Mouse (Mus musculus): Measurements from ENCODE around the gene Cpne6. TPM values are rescaled to one million over a fixed set of nuclear protein-coding genes. Genes with fewer than 3 reads are reported as not detected.

Cpne6 gene
- polyA plus RNA-seq, 1 experiment from 2014 or later: 10.3 TPM

- no peak overlapping the region for H3K9ac ChIP-seq (replicated peaks)
- ATAC-seq (replicated peaks): no peak
- H3K36me3 ChIP-seq: 0 out of 2 replicates have a peak, but pooled peaks cover 2% of the 10 kb centered on the region
- H3K9me3 ChIP-seq: no peaks in the 10 kb centered on the region
- no peak overlapping the region for H3K27ac ChIP-seq (replicated peaks)
- 83% methylated on average over 10 of the region's 10 CpGs for WGBS
- no peak overlapping the region for H3K4me3 ChIP-seq
- peaks cover 14% of the 10 kb centered on the region for H3K4me1 ChIP-seq
- no peak overlapping the region for H3K4me2 ChIP-seq (replicated peaks)
- H3K27me3 ChIP-seq: no peaks in the 10 kb centered on the region
These were observed 705 bp upstream of the Cpne6 start for GRCm38 (mm10) chr14:55509540-55509939.

DNA sequence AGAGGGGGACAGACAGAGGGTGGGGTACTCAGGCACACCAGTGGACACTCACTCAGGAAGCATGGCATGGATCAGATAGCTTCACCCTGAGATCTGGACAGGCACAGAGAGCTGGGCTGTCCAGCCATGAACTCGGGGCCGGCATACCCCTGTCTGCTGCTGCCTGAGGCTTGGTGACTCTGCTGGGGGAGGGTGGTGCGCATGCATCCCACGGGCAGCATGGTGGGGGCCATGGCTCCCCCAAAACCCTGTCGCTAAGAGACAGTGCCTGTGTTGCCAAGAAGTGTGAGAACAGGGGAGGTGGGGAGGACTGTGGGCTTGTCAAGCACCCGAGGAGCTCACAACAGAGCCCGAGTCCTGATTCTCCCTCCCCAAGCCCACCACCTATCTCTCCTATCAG is 792 bp downstream of the Cpne6 start:
- 47% methylated on average over 7 of the region's 7 CpGs for WGBS

GRCm38 (mm10) chr14:55513927-55514326 is 3.7 kb downstream of the Cpne6 start:
- no peak for ATAC-seq (replicated peaks)
- Histone ChIP-seq H3K4me2 (replicated peaks) (no peak overlapping the region), H3K9me3 (no peaks in the 10 kb centered on the region), H3K27ac (replicated peaks) (no peak overlapping the region), H3K27me3 (no peaks in the 10 kb centered on the region), H3K9ac (replicated peaks) (no peak overlapping the region), H3K4me3 (no peak overlapping the region), H3K4me1 (peaks cover 16% of the 10 kb centered on the region), H3K36me3 (no peaks in the 10 kb centered on the region)
- 74% methylated on average over 10 of the region's 10 CpGs for WGBS

More for the DNA sequence above, 792 bp downstream of the Cpne6 start:
- peaks cover 14% of the 10 kb centered on the region for H3K4me1 ChIP-seq
- H3K9me3 ChIP-seq: no peaks in the 10 kb centered on the region
- no peaks in the 10 kb centered on the region for H3K27me3 ChIP-seq
- peak; percentile 30 for ATAC-seq (replicated peaks)
- no peak overlapping the region for H3K27ac ChIP-seq (replicated peaks)
- no peak overlapping the region for H3K9ac ChIP-seq (replicated peaks)
- no peak overlapping the region for H3K4me3 ChIP-seq
- no peak overlapping the region for H3K4me2 ChIP-seq (replicated peaks)
- 0 out of 2 replicates have a peak, but pooled peaks cover 2% of the 10 kb centered on the region for H3K36me3 ChIP-seq

GRCm38 (mm10) chr14:55515846-55516245 is 5.6 kb downstream of the Cpne6 start:
- 88% methylated on average over 4 of the region's 4 CpGs for WGBS
- no peak overlapping the region for H3K27ac ChIP-seq (replicated peaks)

DNA sequence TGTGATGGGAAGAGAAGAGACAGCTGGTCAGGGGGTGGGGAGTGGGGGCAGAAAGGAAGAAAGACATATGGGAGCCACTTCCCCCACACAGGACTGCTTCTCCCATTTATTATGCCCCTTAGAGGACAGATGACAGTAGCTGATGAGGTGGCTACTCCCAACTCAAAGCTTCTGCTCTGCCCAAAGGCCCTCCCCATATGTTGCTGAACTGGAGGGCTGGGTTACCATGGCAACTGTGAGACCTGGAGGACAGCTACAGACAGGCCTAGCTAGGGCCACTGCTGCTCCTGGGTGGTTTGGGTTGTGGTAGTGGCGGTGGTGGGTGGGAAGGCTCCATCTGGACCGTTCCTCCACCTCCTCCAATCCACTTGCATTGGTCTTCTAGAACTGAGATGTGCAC is 8.7 kb downstream of the Cpne6 start:
- H3K36me3 ChIP-seq: no peaks in the 10 kb centered on the region

More at GRCm38 (mm10) chr14:55515846-55516245, 5.6 kb downstream of the Cpne6 start:
- Histone ChIP-seq H3K9me3 (no peaks in the 10 kb centered on the region), H3K36me3 (no peaks in the 10 kb centered on the region), H3K4me2 (replicated peaks) (no peak overlapping the region), H3K9ac (replicated peaks) (no peak overlapping the region), H3K4me1 (peaks cover 24% of the 10 kb centered on the region), H3K27me3 (no peaks in the 10 kb centered on the region), H3K4me3 (no peak overlapping the region)
- no peak for ATAC-seq (replicated peaks)

GRCm38 (mm10) chr14:55519604-55520003 is 9.4 kb downstream of the Cpne6 start:
- H3K9me3 ChIP-seq: no peaks in the 10 kb centered on the region
- no peaks in the 10 kb centered on the region for H3K36me3 ChIP-seq
- peaks cover 19% of the 10 kb centered on the region for H3K4me1 ChIP-seq
- H3K4me2 ChIP-seq (replicated peaks): no peak overlapping the region
- 61% methylated on average over 4 of the region's 4 CpGs for WGBS
- H3K27ac ChIP-seq (replicated peaks): no peak overlapping the region
- H3K4me3 ChIP-seq: no peak overlapping the region
- no peaks in the 10 kb centered on the region; the same call in 1 of the 2 replicates for H3K27me3 ChIP-seq
- no peak overlapping the region for H3K9ac ChIP-seq (replicated peaks)
- ATAC-seq (replicated peaks): no peak

More for the DNA sequence above, 8.7 kb downstream of the Cpne6 start:
- H3K9me3 ChIP-seq: no peaks in the 10 kb centered on the region
- no peak overlapping the region for H3K4me2 ChIP-seq (replicated peaks)
- 60% methylated on average over 2 of the region's 2 CpGs for WGBS
- peak; percentile 18; the same call in 1 of the 2 replicates for ATAC-seq (replicated peaks)
- no peaks in the 10 kb centered on the region; the same call in 1 of the 2 replicates for H3K27me3 ChIP-seq
- peaks cover 19% of the 10 kb centered on the region for H3K4me1 ChIP-seq
- no peak overlapping the region for H3K27ac ChIP-seq (replicated peaks)
- no peak overlapping the region for H3K4me3 ChIP-seq
- no peak overlapping the region for H3K9ac ChIP-seq (replicated peaks)

- Histone ChIP-seq H3K9ac (replicated peaks) (peak overlapping the region; percentile 55), H3K4me3 (peak overlapping the region; percentile 54), H3K27me3 (no peaks in the 10 kb centered on the region; the same call in 1 of the 2 replicates), H3K4me1 (peaks cover 19% of the 10 kb centered on the region), H3K9me3 (no peaks in the 10 kb centered on the region), H3K36me3 (no peaks in the 10 kb centered on the region), H3K27ac (replicated peaks) (peak overlapping the region; percentile 62), H3K4me2 (replicated peaks) (peak overlapping the region; percentile 91)
- WGBS: under 1% methylated on average over 61 of the region's 61 CpGs
- ATAC-seq (replicated peaks): peak; percentile 77
These were observed 10.5 kb downstream of the Cpne6 start for GRCm38 (mm10) chr14:55520451-55521361.

DNA sequence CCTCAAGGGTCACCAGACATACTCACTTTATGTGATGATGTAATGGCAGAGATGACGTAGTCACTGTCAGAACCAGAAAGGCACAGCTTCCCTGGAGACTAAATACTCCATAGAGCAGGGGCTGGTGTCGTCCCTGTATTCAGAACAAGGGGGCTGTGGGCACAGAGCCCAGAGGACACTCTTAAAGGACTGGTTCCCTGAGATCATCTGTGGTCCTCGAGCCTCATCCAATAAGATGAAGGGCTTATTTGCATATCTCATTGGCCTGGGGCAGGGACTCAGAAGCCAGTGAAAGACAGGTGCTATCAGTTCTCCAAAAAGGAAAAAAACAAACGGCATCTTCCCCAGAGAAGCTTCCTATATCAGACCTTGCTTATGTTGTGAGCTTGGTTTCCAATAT is 13.8 kb downstream of the Cpne6 start:
- no peak overlapping the region for H3K27ac ChIP-seq (replicated peaks)
- H3K4me2 ChIP-seq (replicated peaks): no peak overlapping the region
- no peak for ATAC-seq (replicated peaks)
- no peaks in the 10 kb centered on the region; the same call in 1 of the 2 replicates for H3K27me3 ChIP-seq
- H3K9ac ChIP-seq (replicated peaks): no peak overlapping the region
- peaks cover 16% of the 10 kb centered on the region for H3K4me1 ChIP-seq
- 54% methylated on average over 4 of the region's 4 CpGs for WGBS
- H3K9me3 ChIP-seq: no peaks in the 10 kb centered on the region
- no peaks in the 10 kb centered on the region for H3K36me3 ChIP-seq
- no peak overlapping the region for H3K4me3 ChIP-seq

- no peak for ATAC-seq (replicated peaks)
- Histone ChIP-seq H3K27me3 (no peaks in the 10 kb centered on the region; the same call in 1 of the 2 replicates), H3K9me3 (no peaks in the 10 kb centered on the region), H3K4me1 (peaks cover 11% of the 10 kb centered on the region; the same call in 1 of the 2 replicates), H3K9ac (replicated peaks) (no peak within 1 kb of the TSS), H3K27ac (replicated peaks) (no peak within 1 kb of the TSS), H3K36me3 (no peaks in the 10 kb centered on the region), H3K4me2 (replicated peaks) (no peak within 1 kb of the TSS), H3K4me3 (no peak within 1 kb of the TSS)
- 42% methylated on average over 8 of the region's 8 CpGs for WGBS
These were observed 14.5 kb downstream of the Cpne6 start, which contains the start of gene Nrl for GRCm38 (mm10) chr14:55524785-55525184. TSS of gene Nrl (minus strand) at chr14:55524981.

GRCm38 (mm10) chr14:55526674-55527073 is 16.4 kb downstream of the Cpne6 start:
- H3K9me3 ChIP-seq: no peaks in the 10 kb centered on the region
- H3K4me3 ChIP-seq: no peak overlapping the region
- H3K27me3 ChIP-seq: no peaks in the 10 kb centered on the region; the same call in 1 of the 2 replicates
- H3K9ac ChIP-seq (replicated peaks): no peak overlapping the region
- H3K4me1 ChIP-seq: no peaks in the 10 kb centered on the region
- H3K36me3 ChIP-seq: no peaks in the 10 kb centered on the region
- 84% methylated on average over 2 of the region's 2 CpGs for WGBS
- H3K4me2 ChIP-seq (replicated peaks): no peak overlapping the region
- no peak for ATAC-seq (replicated peaks)
- H3K27ac ChIP-seq (replicated peaks): no peak overlapping the region

DNA sequence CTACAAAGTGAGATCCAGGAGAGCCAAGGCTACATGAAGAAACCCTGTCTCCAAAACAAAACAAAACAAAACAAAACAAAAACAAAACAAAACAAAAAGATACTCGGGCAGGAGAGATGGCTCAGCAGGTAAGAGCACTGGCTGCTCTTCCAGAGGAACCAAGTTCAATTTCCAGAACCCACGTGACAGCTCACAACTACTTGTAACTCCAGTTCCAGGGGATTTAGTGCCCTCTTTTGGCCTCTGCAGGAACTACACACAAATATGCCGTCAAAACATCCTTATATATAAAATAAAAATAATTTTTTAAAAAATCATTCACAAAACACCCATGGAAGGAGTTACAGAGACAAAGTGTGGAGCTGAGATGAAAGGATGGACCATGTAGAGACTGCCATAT is 17.7 kb downstream of the Cpne6 start:
- Histone ChIP-seq H3K4me1 (no peaks in the 10 kb centered on the region), H3K9me3 (no peaks in the 10 kb centered on the region), H3K36me3 (no peaks in the 10 kb centered on the region), H3K27me3 (no peaks in the 10 kb centered on the region), H3K27ac (replicated peaks) (no peak overlapping the region), H3K4me3 (no peak overlapping the region), H3K4me2 (replicated peaks) (no peak overlapping the region), H3K9ac (replicated peaks) (no peak overlapping the region)
- no peak for ATAC-seq (replicated peaks)
- 27% methylated on average over 3 of the region's 3 CpGs for WGBS

GRCm38 (mm10) chr14:55536116-55536745 is 26.0 kb downstream of the Cpne6 start:
- H3K27ac ChIP-seq (replicated peaks): no peak overlapping the region
- no peak overlapping the region for H3K4me2 ChIP-seq (replicated peaks)
- no peaks in the 10 kb centered on the region for H3K9me3 ChIP-seq
- H3K4me1 ChIP-seq: peaks cover 13% of the 10 kb centered on the region
- no peaks in the 10 kb centered on the region for H3K36me3 ChIP-seq
- WGBS: 54% methylated on average over 6 of the region's 6 CpGs
- H3K27me3 ChIP-seq: no peaks in the 10 kb centered on the region
- no peak for ATAC-seq (replicated peaks)
- no peak overlapping the region for H3K9ac ChIP-seq (replicated peaks)
- no peak overlapping the region for H3K4me3 ChIP-seq

Measured in forebrain, embryonic 15.5 days (tissue).